ENCODE assay signal across 8 mouse cellular contexts in the genomic region with DNA sequence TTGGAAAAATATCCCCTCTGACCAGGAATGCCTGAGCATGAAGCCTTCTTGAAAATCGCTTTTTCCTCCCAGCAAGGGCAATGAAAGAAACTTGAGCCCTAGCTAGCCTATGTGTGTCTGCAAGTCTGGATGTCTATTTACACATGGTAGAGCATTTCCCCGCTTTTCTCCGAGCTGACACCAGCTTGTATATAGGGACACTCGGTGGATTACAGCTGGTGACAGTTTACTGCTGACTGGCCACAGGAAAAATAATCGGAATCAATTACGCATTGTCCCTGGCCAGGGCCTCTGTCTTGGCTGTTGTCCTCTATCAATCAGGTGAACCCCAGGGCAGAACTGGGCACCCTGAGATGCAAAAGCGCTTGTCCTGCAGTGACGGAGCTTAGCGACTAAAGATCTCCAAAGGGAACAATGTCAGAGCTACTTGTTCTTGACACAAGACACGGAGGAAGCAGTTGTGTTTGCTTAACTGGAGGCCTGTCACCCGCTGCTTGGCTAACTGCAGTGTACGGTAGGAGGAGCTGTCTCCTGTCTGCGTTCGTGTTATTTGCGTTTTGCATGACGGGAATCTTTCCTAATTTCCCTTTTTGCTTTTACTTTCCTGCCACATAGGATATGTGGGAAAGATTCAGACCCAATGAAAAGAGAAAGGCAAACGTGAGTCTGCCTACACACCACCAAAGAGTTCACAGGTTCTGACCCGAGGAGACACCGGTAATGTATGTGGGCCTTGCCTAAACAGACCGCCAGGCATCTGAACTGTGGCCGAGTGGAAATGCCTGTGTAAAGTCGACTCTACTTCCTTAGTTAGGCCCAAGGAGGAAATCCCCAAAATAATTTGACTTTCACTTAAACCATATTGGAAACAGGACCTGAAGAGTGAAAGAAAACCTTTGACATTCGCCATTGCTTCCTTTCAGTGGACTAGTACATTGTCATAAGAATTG. TPM values are rescaled to one million over a fixed set of nuclear protein-coding genes. Genes with fewer than 3 reads are reported as not detected.
A peak's percentile ranks its signal among the peaks of the same experiment; 100 is the strongest.
DNase-seq lines count a peak whose midpoint lies in the region; ATAC-seq lines count a peak whose summit lies in the region.

No protein-coding gene starts in this region.

- H3K4me2 ChIP-seq in heart, embryonic 11.5 days: 0 out of 2 replicates have a peak overlapping the region, but pooled peaks have one; percentile 9
- H3K4me2 ChIP-seq in lung, embryonic 15.5 days: peak overlapping the region; percentile 43

- peak; percentile 88 for ATAC-seq in common myeloid progenitor, adult 5-6 weeks (replicated peaks; ENCODE audit: low read depth, poor library complexity, severe bottlenecking)
- no peak for ATAC-seq in heart, embryonic 11.5 days (replicated peaks; ENCODE audit: insufficient number of reproducible peaks, low FRiP score, low TSS enrichment)
- ATAC-seq in lung, embryonic 15.5 days (ENCODE audit: borderline replicate concordance, extremely low read depth, low FRiP score, low TSS enrichment): peak; percentile 70; the same call in 1 of the 2 replicates
- peak; percentile 42; the same call in 1 of the 2 replicates for ATAC-seq in neutrophil, adult 5-6 weeks (ENCODE audit: extremely low read depth, insufficient number of reproducible peaks, low FRiP score, poor library complexity, severe bottlenecking)

- 45% methylated on average over 23 of the region's 23 CpGs for WGBS in heart, embryonic 11.5 days (ENCODE audit: insufficient replicate concordance)
- WGBS in lung, embryonic 15.5 days: 13% methylated on average over 23 of the region's 23 CpGs

- H3K27ac ChIP-seq in heart, embryonic 11.5 days (ENCODE audit: low read depth, low read length): peak overlapping the region; percentile 82
- H3K27ac ChIP-seq in lung, embryonic 15.5 days: peak overlapping the region; percentile 88

- no peak overlapping the region; the same call in 1 of the 2 replicates for H3K9ac ChIP-seq in heart, embryonic 11.5 days (ENCODE audit: low read depth, low read length)
- peak overlapping the region; percentile 11; the same call in 1 of the 2 replicates for H3K9ac ChIP-seq in lung, embryonic 15.5 days

- peaks cover 25% of the 10 kb centered on the region for H3K4me1 ChIP-seq in heart, embryonic 11.5 days (ENCODE audit: control insufficient read depth, insufficient read depth, low read length)
- H3K4me1 ChIP-seq in lung, embryonic 15.5 days: peaks cover 60% of the 10 kb centered on the region

- intact Hi-C loops in left cerebral cortex, postnatal 36 days (cut with DNase I): no loop called here

- DNase-seq in adrenal gland, adult (ENCODE audit: inconsistent age in 2 of 2, low spot score in 1 of 2): peak; percentile 40 to 78
- DNase-seq in adrenal gland, postnatal 4 days (ENCODE audit: low spot score in 2 of 2): no peak
- peak; percentile 65 for DNase-seq in kidney, adult 9 months
- no peak for DNase-seq in left cerebral cortex, postnatal 36 days (ENCODE audit: low spot score in 2 of 2)

- H3K36me3 ChIP-seq in heart, embryonic 11.5 days (ENCODE audit: control insufficient read depth, insufficient read depth, low read length): no peaks in the 10 kb centered on the region
- H3K36me3 ChIP-seq in lung, embryonic 15.5 days: no peaks in the 10 kb centered on the region

- no peaks in the 10 kb centered on the region for H3K9me3 ChIP-seq in heart, embryonic 11.5 days (replicated peaks; ENCODE audit: control insufficient read depth, low read length)
- no peaks in the 10 kb centered on the region for H3K9me3 ChIP-seq in lung, embryonic 15.5 days

- H3K27me3 ChIP-seq in heart, embryonic 11.5 days (ENCODE audit: control insufficient read depth, insufficient read depth, low read length): no peaks in the 10 kb centered on the region
- no peaks in the 10 kb centered on the region for H3K27me3 ChIP-seq in lung, embryonic 15.5 days

- H3K4me3 ChIP-seq in heart, embryonic 11.5 days (ENCODE audit: low read depth, low read length): no peak overlapping the region
- H3K4me3 ChIP-seq in lung, embryonic 15.5 days: no peak overlapping the region

RNA-seq across cellular contexts. Expression of gene 4930558K02Rik, which starts 25.7 kb away (rescaled TPM):
- under 1 TPM in 1 of 2 experiments, not detected in 1; 0.31 TPM for total RNA-seq in adrenal gland, postnatal 4 days (2021)
- not detected in 2 replicates for total RNA-seq in common myeloid progenitor, adult 5-6 weeks (2017)
- polyA plus RNA-seq in heart, embryonic 11.5 days (2014; fragmentation: Nextera tagmentation; extraction: Ambion mirVana): not detected in 2 replicates
- not detected in 2 replicates for polyA plus RNA-seq in lung, embryonic 15.5 days (2015; fragmentation: Nextera tagmentation; extraction: Ambion mirVana)
- total RNA-seq in neutrophil, adult 5-6 weeks (2017): not detected in 2 replicates
- total RNA-seq in left cerebral cortex, postnatal 36 days (2021): not detected

RNA-seq across cellular contexts. Expression of gene Pigc, which starts 36.1 kb away (rescaled TPM):
- 10 to 100 TPM; 22.2 to 27.0 TPM for total RNA-seq in adrenal gland, postnatal 4 days (2021)
- 15.7 and 16.0 TPM in 2 replicates for total RNA-seq in common myeloid progenitor, adult 5-6 weeks (2017)
- polyA plus RNA-seq in heart, embryonic 11.5 days (2014; fragmentation: Nextera tagmentation; extraction: Ambion mirVana): 25.8 and 29.8 TPM in 2 replicates
- polyA plus RNA-seq in lung, embryonic 15.5 days (2015; fragmentation: Nextera tagmentation; extraction: Ambion mirVana): 35.7 and 36.4 TPM in 2 replicates
- 18.3 and 19.2 TPM in 2 replicates for total RNA-seq in neutrophil, adult 5-6 weeks (2017)
- total RNA-seq in left cerebral cortex, postnatal 36 days (2021): 10 to 100 TPM; 12.3 to 16.9 TPM

Comparison
In these comparisons a context has a peak if more than half of its experiments do, and no peak if none do; other contexts are left out.
1. DNase-seq: peak in adrenal gland, adult (2 of 2) and kidney, adult 9 months (single experiment); none in adrenal gland, postnatal 4 days (0 of 2) and left cerebral cortex, postnatal 36 days (0 of 2).